Mouse (Mus musculus) thymus, adult 18-20 months (tissue): ENCODE data around the gene Th.
A peak's percentile ranks its signal among the peaks of the same experiment; 100 is the strongest.

Experiments
- DNase-seq, 2 experiments: peaks; one replicate each; pipeline ENCODE4 v3.0.0; 2022; ENCODE audit warnings: mixed read lengths in 2 of 2

The Th gene

DNA sequence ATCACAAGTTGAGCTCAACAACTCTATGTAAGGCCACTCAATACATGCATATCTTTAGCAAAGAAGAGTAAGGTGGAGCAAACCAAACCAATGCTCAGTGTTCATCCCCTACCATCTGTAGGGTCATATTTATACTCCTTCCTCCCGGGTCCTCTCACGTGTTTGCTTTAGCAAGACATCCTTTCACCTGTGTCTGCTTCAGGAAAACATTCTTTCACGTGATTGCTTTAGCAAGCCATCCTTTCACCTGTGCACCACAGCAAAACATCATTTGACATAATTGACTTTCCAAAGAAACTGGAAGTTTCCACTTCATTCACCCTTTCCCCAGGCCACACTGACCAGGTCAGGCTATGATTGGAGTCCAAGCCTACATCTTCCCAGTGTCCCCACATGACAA is at the start of gene Th:
Th (minus strand) TSS at position 101 of the 400 bp plus-strand sequence.
- no peak for DNase-seq

DNA sequence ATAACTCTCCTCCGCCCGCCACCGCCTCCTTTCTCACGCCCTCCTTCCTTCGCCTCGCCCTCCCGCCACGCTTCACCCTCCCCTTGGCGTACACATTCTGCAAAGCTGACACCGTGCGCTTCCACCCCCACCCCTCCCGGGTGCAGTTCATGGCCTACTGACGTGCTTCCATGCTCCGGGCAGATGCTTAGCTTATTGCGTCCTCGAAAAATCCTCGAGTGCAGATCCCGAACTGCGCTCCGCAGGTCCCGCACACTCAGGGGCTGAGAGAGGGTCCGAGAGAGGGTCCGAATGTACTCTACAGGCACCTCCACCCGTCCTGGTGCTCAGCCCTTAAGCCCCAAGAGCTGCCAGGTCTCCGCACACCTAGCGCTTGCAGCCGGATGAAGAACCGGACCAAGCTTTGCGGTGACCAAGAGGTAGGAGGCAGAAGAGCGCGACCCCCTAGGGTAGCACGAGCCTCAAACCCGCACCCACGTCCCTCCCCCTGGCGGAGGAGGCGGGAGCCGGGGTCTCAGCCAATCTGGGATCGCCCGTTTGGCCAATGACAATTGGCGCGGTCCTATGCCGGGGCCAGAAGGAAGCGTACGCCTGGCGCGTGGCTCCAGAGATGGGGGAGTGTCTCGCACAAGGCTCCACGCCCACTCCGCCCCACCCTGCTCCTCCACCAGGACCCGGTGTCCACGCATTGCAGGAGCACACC is 38.0 kb upstream of the Th start, which contains the start of gene Ascl2:
Ascl2 (minus strand) TSS at position 456 of the 703 bp plus-strand sequence.
- no peak for DNase-seq

DNA sequence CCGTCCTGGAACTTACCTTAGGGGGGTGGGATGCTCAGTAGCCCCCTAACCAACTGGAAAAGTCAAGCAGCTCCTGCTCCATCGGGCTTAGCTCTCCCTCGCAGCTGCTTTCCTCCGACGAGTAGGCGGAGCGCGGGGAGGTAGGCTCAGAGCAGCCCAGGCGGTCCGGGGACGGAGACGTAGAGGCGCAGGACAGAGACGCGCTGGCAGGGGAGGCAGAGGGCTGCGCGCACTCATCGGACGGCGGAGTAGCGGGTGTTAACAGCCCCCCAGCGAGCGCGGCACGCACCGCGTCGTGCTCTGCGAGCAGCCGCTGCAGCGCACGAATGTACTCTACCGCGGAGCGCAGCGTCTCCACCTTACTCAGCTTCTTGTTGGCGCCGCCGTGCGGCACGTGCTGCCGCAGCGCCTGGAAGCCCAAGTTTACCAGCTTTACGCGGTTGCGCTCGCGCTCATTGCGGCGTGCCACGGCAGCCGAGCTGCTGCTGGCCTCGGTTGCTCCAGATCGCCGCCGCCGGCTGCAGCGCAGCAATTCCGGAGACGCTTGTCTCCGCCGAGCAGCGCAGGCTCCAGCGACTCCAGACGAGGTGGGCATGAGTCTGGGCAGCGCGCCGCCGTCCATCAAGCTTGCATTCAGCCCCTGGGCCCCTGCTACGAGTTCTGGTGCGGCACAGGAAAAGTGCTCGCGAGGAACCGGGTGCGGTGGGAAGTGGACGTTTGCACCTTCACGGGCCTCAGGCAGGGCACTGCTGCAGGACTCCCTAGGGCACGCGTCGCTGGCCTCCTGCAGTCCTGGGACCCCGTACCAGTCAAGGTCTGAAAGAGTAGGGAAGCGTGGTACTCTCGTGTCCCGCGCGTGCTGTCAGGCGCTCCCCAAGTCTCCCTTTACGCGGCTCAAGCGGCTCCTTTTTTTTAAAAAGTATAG is 37.2 kb upstream of the Th start:
- no peak for DNase-seq

DNA sequence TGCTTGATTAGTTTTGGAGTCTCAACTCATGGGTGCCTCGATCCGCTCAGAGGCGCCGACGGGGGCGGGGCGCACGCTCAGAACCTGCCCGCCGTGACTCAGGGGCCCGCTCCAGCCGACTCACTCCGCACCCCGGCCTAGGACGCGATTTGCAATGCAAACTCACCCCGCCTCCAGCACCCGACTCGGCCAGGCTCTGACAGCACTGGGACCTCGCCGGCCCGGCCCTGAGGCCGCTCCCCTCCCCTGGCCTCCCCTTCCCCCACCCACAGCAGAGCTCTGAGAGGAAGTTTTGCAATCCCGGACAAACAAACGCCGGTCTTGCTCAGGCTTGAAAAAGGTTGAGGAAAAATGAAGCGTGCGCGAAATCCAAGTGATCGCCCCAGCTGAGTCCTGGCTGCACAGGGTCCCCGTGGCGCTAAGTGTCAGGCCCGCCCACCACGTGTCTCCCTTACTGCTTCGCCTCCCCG is 36.5 kb upstream of the Th start:
- no peak for DNase-seq

DNA sequence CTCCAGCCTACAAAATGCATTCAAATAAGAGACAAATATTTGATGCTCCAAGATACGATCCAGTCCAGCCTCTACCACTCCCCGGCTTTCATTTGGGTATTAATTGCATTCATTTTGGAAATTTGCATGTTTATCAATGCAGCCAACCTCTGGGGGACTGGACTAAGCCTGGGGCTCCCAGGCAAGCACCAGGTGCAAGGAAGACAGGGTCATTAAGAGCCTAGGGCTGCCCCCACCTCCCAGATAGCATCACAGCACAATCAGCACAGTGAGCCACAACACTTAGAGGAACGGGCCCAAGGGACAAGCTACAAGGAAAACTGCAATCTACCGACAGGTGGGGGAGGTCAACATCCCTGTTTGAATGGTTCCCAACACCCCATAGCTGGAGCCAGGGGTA is 28.8 kb upstream of the Th start:
- no peak for DNase-seq

DNA sequence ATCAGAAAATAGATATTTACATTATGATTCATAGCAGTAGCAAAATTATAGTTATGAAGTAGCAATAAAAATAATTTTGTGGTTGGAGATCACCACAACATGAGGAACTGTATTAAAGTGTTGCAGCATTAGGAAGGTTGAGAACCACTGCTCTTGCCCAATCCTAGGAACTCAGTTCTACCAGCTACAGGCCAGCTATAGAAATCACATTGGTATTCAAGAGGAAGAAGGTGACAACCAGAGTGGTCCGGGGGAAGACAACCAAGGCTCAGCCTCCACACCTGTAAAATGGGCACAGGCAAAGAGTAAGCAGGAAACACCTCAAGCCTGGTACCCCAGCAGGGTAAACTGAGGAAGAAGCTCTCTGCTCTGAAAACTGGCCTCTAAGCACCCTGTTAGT is 27.9 kb upstream of the Th start:
- no peak for DNase-seq

DNA sequence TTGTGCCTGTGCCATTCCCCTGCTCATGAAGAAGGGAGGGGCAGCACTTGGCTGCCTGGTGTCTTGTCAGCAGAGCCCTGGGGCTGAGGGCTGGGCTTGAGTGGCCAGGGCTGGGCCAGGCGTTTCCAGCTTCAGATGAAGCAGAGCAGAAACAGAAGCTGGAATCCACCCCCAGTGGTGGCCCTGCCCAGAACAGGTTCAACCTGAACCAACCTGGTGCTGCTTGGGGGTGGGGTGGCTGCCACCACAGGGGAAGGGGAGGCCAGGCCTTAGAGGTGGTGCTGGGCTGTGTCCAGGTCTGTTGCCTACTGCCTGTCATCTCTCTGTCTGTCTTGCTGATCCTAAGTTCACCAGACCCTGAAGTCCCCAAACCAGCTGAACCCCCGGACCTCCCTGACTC is 25.1 kb upstream of the Th start:
- DNase-seq = no peak

DNA sequence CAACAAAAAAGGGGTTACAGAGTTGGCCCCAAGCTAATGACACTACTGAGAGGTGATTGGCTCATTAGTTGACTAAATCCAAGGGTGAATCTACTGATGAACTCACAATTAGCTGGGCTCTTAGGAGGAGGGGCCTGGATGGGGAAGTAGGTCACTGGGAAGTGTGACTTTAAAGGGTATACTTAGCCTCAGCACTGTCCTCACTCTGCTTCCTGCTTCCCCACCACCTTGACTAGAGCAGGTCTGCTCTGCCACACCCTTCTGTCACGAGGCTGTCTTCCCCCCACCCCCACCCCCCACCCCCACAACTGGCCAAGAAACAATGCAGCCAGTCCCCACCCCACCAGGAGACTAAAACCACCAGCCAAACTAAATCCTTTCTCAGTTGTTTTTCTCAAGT is 18.6 kb upstream of the Th start:
- no peak for DNase-seq

DNA sequence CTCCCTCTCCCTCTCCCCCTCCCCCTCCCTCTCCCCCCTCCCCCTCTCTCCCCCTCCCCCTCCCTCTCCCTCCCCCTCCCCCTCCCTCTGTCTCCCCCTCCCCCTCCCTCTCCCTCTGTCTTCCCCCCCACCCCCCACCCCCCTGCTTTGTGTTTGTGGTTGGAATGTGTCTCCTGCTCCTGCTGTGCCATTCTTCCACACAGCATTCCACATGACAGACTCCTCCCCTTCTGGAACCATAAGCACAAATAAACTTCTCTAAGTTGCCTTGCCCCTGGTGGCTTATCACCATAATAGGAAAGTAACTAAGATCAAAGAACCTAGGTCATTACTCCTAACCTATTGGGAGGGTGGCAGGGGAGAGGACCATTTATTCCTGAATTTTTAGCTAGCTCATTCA is 6.7 kb upstream of the Th start:
- no peak for DNase-seq

DNA sequence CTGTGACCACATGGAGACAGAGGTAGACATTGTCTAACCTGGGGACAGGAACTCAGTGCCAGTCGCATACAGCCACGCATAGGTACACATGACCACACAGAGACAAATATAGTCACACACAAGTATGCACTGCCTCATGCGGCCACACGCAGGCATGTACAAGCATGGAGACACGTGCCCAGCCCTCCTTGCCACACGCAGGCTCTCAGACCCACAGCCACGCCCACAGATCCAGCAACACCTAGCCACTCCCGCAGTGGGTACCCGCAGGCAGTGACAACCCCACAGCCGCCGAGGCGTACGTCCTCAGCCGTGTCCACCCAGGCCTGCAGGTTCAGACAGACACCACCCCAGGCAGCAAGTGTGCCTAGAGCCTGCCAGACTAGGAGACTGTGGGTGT is 4.8 kb upstream of the Th start:
- no peak for DNase-seq

DNA sequence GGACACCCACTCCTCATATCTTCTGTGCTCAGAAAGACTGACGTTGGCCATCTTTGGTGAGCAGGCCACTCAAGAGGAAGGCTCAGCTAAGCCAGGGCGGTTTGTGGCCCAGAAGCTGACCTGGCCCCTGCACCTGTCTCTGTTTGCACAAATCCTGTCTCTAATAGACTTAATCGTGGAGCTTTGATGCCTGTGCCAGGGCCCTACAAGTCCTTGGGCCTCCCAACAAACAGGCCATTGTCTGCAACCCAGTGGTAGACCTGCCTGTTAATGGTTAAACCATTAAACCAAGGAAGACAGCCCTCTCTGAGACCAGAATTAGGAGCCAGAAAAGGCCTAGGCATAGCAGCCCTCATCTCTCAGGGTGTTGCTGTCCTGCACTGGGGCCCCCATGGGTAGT is 1.5 kb upstream of the Th start:
- DNase-seq = no peak

DNA sequence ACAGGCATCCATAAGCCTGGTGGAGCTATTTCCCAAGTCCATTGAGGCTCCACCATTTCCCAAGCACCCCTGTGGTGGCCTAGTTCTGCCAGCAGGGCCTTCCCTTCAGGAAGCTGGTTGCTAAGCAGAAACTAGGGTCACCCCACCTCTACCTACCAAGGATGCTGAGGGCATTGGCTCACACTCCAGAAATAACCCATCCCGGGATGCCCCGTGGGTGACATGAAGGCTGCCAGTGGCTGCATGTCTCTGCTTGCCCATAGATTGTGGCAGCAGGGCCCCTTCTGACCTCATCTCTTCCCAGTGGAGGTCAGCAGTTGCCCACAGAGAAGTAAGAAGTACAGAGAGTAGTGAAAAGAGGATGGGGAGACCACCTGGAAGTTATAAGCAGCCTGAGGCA is 1.4 kb downstream of the Th start:
- DNase-seq = no peak

DNA sequence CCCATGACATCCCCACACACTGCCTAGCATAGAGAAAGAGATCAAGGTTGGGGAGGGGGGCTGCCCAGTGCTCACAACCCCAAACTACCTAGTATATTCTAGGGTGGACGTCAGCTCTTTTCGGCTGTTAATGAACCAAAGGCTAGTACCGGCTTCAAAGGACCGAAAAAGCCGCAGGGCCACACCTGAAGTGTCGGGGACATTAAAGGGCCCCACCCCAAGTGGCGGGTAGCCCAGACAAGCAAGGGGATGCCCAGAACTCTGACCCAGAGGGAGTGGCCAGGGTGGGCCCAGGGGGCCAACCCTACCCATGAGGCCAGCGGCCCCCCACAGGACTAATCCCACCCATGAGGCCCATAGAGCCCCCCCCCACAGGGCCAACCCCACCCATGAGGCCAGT is 3.6 kb downstream of the Th start:
- no peak for DNase-seq

DNA sequence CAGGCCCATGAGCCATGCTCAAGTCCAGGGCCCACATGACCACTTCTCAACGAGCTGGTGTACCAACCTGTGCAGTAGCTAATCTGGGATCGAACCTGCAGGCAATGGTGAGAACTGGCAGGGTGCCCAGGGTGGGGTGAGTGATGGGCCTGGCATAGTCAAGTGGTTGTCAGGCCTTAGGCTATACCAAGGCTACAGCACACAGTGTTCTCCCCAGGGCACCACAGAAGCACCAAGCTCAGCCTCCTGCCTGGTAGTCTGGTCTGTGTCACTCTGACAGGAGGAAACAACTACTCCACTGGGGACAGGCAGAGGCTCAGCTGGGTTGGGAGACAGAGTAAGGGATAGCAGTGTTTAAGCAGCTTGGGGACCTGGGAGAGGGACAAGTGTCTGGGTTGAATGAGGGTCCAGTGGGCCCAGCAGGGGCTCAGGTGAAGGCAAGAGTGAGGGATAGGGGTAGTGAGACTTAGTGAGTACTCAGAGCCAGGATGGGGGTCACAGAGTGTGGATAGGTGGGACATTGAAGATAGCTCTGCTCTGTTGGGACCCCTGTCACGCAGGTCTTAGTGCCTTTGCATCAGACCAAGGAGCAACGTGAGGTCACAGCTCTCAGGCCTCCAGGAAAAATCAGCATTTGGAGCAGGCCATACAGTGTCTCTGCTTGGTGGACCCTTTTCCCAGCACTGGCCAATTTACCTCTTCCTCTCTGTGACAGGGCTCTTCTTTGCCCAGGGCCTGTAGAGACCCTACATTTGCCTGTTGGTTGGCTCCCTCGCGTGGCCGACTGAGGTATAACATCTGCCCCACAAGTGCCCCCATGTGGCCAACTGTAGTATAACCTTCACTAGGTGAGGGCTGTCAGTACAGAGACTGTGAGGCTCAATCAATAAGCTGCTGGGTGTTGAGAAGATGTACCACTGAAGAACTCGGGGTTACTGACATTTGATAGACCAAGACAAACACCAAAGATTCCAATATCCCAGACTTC is 12.0 kb downstream of the Th start:
- DNase-seq = peak; percentile 47 to 49

DNA sequence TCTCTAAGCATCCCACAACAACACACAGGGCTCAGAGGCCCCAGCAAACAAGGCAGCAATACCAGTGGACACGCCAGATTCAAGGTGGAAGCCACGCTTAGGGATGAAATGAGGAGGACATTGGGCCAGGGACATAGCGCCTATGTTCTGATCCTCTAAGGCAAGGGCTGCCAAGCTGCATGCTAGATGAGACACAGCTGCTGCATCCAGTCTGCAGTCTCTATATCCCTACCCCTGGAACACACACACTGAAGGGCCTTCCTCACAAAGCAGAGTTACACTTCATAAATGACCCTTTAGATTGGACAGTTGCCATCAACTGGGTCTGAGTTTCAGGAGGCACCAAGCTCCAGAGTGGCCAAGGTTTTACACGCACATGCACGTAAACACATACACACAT is 13.3 kb downstream of the Th start:
- no peak for DNase-seq

DNA sequence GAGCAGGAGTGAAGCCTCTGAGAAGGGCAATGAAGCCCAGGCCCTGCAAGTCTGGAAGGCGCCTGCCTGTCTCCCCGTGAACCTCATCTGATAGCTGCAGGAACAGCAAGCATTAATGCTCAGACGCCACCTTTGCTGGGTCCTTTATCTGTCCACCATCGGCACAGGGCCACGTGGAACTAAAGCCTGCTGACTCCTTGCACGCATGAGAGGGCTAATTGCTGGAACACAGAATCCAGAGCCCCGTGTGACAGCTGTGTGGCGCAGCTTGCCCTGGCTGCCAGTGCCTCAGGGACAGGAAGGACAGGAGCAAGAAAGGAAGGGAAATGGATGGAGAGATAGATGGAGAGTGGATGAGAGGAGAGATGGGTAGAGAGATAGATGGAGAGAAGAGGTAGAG is 14.8 kb downstream of the Th start:
- DNase-seq = no peak

DNA sequence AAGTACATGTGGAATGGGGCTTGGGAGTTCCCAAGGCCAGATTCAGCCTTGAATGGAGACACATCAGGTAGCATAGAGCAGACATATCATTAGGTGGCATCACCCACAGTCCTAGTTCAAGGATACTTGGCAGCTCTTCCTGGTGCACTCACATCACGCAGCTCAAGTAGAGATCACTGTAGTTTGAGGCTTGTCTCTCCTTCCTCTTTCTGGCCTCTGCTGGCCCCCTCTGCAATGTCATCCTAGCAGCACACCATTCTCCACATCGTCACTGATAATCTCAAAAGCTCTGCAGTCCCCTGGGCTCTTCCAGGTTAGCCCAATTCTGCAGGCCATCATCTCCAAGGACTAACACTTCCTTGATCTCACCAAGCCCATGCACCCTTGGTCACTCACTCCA is 19.2 kb downstream of the Th start:
- DNase-seq = no peak

DNA sequence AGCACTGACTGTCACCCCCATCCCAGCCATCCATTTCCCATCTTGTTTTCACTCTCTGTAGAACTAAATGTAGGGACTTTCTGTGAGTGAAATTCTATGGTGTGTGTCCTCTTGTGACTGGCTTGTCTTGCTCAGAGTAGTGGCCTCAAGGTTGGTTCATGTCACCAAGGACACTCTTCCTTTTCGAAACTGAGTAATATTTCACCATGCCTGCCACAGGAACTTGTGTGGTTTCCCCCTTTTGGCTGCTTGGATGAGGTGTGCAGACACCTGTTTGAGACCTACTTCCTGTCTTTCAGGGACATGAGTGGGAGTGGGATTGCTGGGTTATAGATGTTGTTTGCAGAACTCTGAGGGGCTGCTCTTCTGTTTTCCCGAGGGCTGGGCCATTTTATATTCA is 20.8 kb downstream of the Th start:
- DNase-seq = no peak

DNA sequence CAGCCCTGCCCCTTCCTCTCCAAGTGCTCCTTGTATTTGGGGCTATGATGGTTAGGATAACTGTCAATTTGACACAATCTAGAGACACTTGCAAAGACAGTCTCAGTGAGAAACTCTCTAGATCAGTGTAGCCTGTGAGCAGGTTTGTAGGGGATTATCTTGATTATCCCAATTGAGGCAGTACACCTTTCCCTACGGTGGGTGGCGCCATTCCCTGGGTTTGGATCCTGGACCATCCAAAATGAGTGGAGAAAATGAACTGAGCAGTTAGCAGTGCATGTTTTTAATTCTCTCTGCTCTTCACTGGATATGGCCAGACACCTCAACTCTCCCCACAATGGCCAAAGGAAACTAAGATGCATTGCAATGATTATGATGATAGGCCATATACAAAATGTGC is 21.3 kb downstream of the Th start:
- no peak for DNase-seq

DNA sequence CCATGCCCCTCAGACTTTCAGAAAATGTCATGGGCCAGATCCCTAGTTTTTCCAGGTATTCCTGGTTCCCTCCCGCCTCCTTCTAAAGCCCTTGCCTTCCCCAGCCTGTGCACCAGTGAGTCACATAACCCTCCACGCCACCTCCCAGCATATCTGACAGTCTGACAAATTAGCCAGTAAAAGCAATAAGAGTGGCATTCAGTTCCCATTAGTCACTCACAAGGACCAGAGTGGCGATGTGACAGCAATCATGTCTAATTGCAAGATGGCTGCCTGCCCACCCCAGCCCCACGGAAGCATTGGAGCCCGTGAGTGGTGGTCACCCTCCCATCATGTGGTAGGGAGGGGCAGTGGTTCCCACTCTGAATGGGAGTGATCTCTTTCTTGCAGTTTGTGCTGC is 25.3 kb downstream of the Th start:
- DNase-seq = no peak

DNA sequence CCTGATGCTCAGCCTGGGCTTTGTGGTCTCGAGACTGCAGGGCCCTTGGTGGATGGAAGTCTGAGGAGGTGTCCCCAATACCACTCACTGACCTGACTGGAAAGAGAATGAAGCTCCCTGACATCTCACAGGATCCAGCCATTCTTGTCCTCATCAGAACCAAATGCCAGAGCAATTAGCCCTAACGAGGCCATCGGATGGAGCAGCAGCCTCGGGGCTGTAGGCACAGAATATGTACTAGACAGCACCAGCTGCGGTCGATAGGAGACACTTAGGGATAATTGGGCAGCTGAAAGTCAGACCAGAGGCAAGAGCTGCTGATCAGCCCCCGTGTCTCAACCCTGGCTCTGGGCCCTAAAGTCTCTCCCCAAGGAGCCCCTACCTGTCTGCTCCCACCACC is 26.6 kb downstream of the Th start:
- no peak for DNase-seq

DNA sequence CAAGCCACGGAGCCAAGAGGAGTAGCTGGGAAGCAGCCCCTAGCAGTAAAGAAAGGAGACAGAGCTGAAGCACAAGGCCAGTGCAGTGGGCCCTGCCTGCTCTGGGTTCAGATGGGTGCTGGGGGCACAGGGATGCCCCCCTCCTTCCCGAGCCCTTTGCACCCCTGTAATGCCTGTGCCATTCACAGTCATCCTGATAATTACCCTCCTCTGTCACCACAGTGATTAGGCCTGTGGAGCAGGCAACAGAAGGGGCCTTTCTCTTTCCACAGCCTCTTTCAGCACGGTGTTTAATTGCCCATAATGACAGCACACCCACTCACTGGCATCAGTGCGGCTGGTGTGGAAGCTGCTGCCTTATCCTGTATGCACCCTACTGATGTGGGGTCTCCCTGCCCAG is 28.0 kb downstream of the Th start:
- DNase-seq = no peak

DNA sequence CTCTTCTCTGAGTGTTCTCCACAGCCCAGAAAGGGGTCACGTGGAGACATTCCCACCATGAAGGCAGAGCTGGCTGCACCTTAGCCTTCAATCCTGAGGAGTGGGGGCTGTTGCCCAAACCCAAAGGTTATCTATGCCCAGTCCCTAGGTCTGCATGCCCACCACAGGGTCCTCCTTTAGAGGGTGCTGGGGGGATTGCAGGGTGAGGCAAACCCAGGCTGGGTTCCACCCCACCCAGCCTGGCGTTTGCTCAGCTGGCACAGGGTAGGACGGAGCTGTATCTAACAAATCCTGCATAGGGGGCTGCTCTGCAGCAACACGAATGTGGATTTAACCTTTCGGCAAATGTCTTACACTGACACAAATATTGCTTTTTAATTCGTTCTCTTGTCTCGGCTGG is 29.2 kb downstream of the Th start:
- DNase-seq = no peak
